Mouse (Mus musculus) cortical plate, adult 2 months (tissue): ENCODE measurements around the gene Tmc6.

Source experiments
- CTCF ChIP-seq: fragments of 200-500 bp; IDR thresholded peaks from 2 replicates; pipeline ENCODE4 v1.5.1; 2011; ENCODE audit warnings: mild to moderate bottlenecking, control low read depth, low read length; ENCODE audit not compliant: insufficient read depth; ENCODE audit errors: extremely low read depth
- POLR2A ChIP-seq: fragments of 200-500 bp; IDR thresholded peaks from 2 replicates; pipeline ENCODE4 v1.6.1; 2011; ENCODE audit warnings: mild to moderate bottlenecking, low read length, control low read depth; ENCODE audit not compliant: insufficient read depth; ENCODE audit errors: extremely low read depth

GRCm38 (mm10) chr11:117777111-117777510 is 4.9 kb downstream of the Tmc6 start:
- TF ChIP-seq CTCF: no peak
- no peak for TF ChIP-seq POLR2A
